Mouse (Mus musculus): ENCODE data around the gene Nr0b2. TPM values are rescaled to one million over a fixed set of nuclear protein-coding genes. Genes with fewer than 3 reads are reported as not detected.

The Nr0b2 gene
- total RNA-seq, 2 experiments from 2014 or later: not detected

DNA sequence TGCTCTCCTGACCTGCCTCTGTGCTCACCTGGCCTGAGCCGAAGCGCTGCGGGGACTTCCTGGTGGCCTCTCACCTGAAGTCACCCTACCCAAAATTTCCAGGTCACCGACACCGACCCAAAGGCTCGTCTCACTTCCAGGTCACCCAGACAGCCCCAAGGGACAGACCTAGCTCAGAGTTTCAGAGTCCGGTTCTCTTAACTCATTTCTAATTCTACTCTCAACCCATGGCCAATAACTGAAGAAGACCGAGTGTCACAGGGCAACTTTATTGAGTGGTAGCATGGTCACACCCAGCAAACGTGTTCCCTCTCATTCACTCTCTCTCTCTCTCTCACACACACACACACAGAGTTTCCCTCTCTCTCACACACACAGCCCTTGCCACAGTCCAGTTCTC lies 47.1 kb downstream of the Nr0b2 start:
- DNase-seq (ENCODE audit: low spot score in 2 of 2): no peak
- intact Hi-C loops (cut with DNase I): no loop called here

DNA sequence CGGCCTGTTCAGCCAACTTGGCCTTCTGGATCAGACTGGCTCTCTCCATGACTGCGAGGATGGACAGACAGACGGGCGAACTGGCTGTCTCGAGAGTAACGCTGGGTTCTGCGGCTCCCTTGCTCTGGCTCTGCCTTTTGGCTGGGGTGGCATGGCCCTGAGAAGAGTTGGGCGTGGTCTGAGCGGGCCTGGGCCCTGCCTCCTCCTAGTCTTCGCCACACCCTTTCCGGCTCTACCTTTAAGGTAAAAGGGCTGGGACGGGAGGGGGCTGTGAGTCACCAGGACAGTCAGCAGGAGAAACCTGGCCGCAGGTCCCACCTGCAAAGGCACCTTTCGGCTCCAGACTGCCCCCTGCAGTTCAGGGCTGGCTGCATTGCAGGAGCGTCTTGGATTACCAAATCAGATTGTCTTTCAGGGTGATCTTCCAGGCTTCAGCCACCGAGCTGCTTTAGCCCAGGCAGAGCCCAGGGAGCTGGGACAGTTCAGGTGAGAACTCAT lies 48.6 kb downstream of the Nr0b2 start, which contains the start of gene Sfn:
Gene Sfn, minus strand, starts transcription at position 448 of the 498 bp plus-strand sequence.
- intact Hi-C loops (cut with DNase I): no loop called here

DNA sequence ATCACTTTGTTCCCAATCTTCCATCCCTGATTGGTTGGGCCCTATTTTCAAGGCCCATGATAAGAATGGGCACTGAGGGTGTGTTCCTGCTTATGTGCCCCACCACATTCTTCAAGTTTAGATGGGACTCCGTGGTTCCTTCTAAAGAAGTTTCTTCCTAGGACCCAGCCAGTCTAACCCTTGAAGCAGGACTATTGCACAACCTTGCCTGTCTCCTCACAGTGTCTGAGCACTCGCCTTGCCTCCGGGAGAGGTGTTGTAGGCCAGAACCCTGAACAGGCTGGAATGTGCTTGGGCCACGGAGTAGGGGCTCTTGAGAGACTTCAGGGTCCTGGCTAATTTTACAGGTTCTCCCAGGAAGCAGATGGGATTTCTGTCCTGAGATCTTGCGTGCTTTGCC lies 49.9 kb downstream of the Nr0b2 start:
- no peak for DNase-seq (ENCODE audit: low spot score in 2 of 2)
- intact Hi-C loops (cut with DNase I): no loop called here

More for the DNA sequence above, 48.6 kb downstream of the Nr0b2 start, which contains the start of gene Sfn:
- DNase-seq (ENCODE audit: low spot score in 2 of 2): no peak

DNA sequence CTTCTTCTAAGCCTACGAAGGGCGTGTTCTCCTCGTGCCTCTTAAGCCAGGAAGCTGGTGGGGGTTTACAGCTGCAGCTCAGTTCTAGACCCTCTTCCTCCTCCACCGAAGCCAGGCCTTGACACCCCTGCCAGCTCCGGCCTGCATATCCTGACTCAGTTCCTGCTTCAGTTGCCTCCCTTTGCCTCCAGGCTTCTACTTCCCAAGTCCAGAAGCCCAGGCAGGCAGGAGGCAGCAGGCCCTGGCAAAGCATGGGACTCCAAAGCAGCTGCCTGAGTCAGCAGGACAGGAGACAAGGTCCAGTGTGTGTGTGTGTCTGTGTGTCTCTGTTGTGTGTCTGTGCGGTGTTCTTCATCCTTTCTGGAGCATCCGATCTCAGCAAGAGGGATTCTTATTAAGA lies 51.0 kb downstream of the Nr0b2 start:
- intact Hi-C loops (cut with DNase I): no loop called here
- no peak for DNase-seq (ENCODE audit: low spot score in 2 of 2)

DNA sequence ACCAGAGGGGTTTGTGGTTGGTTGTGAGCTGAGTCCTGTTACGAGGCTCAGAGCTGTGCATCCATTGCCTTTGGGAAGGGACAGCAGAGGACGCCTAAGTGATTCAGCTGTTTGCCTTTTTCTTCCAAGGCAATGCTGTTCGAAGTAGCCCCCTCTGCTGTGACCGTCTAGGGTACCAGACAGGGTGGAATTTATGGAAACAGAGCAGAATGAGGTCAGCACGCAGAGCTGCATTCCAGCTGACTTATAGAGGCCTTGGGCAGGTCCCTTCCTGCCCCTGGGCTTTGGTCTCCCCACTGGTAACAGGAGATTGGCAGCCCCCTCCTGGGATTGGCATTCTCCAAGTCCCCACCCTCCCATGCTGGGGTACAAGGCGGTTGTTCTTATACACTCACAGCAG lies 51.7 kb downstream of the Nr0b2 start:
- intact Hi-C loops (cut with DNase I): no loop called here
- DNase-seq (ENCODE audit: low spot score in 2 of 2): no peak

DNA sequence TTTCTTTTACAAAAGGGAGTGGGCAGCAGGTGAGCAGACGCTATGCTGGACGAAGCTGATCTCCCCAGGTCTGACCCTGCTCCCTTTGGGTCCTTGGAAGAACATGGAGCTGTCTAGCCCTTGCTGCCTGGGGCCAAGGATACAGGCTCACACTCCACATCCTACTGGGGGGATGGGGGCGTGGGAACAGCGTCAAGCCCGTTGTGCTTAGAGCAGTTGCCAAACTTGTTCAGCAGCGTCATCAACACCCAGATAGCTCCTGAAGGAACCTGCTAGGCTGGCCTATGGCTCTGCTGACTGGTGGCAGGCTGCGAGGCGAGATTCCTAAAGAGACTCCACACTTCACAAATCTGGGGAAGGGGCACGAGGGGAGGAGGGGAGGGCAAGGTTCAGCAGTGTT lies 52.2 kb downstream of the Nr0b2 start:
- intact Hi-C loops (cut with DNase I): no loop called here

More for the DNA sequence above, 52.2 kb downstream of the Nr0b2 start:
- DNase-seq (ENCODE audit: low spot score in 2 of 2): no peak

Small RNAs within 50 kb of the gene (microRNA-seq; reads per million reads assigned to microRNA genes)
- not detected for gene Gm23158

Other genes with a start within 250 kb of the Nr0b2 start
- 10 to 100 TPM; 58.6 to 59.8 TPM for gene Wdtc1, start 199.9 kb upstream of the Nr0b2 start, total RNA-seq (2021)
- gene Slc9a1, start 183.7 kb upstream of the Nr0b2 start, total RNA-seq (2021): 10 to 100 TPM; 48.8 to 56.9 TPM
- not detected for gene Tent5b, start 73.2 kb upstream of the Nr0b2 start, total RNA-seq (2021)
- gene Trnp1, start 54.8 kb upstream of the Nr0b2 start, total RNA-seq (2021): 100 to 1,000 TPM; 168 to 210 TPM
- not detected for gene Kdf1, start 34.4 kb upstream of the Nr0b2 start, total RNA-seq (2021)
- gene Nudc, start 7.4 kb upstream of the Nr0b2 start, total RNA-seq (2021): 100 to 1,000 TPM; 139 to 143 TPM
- 10 to 100 TPM in 1 of 2 experiments, 1 to 10 TPM in 1; 9.2 to 10.3 TPM for gene Gpatch3, start 21.4 kb downstream of the Nr0b2 start, total RNA-seq (2021)
- gene Gpn2, start 31.0 kb downstream of the Nr0b2 start, total RNA-seq (2021): 10 to 100 TPM in 1 of 2 experiments, 1 to 10 TPM in 1; 9.5 to 10.7 TPM
- gene Sfn, start 48.8 kb downstream of the Nr0b2 start, total RNA-seq (2021): 1 to 10 TPM; 1.9 to 2.5 TPM
- gene Zdhhc18, start 96.8 kb downstream of the Nr0b2 start, total RNA-seq (2021): 10 to 100 TPM; 37.6 to 40.6 TPM
- gene Pigv, start 119.3 kb downstream of the Nr0b2 start, total RNA-seq (2021): 1 to 10 TPM; 8.3 to 9.6 TPM
- gene Arid1a, start 203.4 kb downstream of the Nr0b2 start, total RNA-seq (2021): 10 to 100 TPM; 76.5 to 96.1 TPM

All from left cerebral cortex, postnatal 36 days (tissue).